Mouse (Mus musculus) mouse embryonic stem cell (cell line): Measurements from ENCODE around the gene Nkx3-2.

Source experiments
- in situ Hi-C, 2 experiments: fragments of 300-500 bp; cut with MboI; formaldehyde crosslinking; loops; 1 replicate in 1 of 2; 3 replicates in 1 of 2; pipeline ENCODE4 v1.14.3; 2019 to 2020; ENCODE audit warnings: low sequenced_read_pairs in 2 of 2, low pct_unique_long_range_greater_than_20kb in 1 of 2, mixed read lengths in 1 of 2; ENCODE audit not compliant: unreplicated experiment in 1 of 2

Nkx3-2 gene

GRCm38 (mm10) chr5:41763731-41764721 is at the start of gene Nkx3-2:
Gene Nkx3-2, minus strand, starts transcription at chr5:41764501.
- in situ Hi-C loops, result loop anchor here in 1 of 2 experiments (25.0 kb wide), 1 partner anchor 627 kb away; no protein-coding TSS in a partner anchor

- in situ Hi-C loops, result no loop called here
Observed at GRCm38 (mm10) chr5:41812516-41812915, 48.2 kb upstream of the Nkx3-2 start.

- in situ Hi-C loops, result no loop called here
Observed at GRCm38 (mm10) chr5:41811279-41811678, 47.0 kb upstream of the Nkx3-2 start.

GRCm38 (mm10) chr5:41807383-41807782 is 43.1 kb upstream of the Nkx3-2 start:
- in situ Hi-C loops, result no loop called here

GRCm38 (mm10) chr5:41806176-41806575 is 41.9 kb upstream of the Nkx3-2 start:
- in situ Hi-C loops, result no loop called here

GRCm38 (mm10) chr5:41805085-41805484 is 40.8 kb upstream of the Nkx3-2 start:
- in situ Hi-C loops, result no loop called here

- in situ Hi-C loops, result no loop called here
Observed at GRCm38 (mm10) chr5:41804643-41805042, 40.3 kb upstream of the Nkx3-2 start.

- in situ Hi-C loops, result no loop called here
Observed at GRCm38 (mm10) chr5:41801622-41802021, 37.3 kb upstream of the Nkx3-2 start.

GRCm38 (mm10) chr5:41794434-41794833 is 30.1 kb upstream of the Nkx3-2 start:
- in situ Hi-C loops, result no loop called here

- in situ Hi-C loops, result no loop called here
Observed at GRCm38 (mm10) chr5:41790517-41790916, 26.2 kb upstream of the Nkx3-2 start.

GRCm38 (mm10) chr5:41788877-41789276 is 24.6 kb upstream of the Nkx3-2 start:
- in situ Hi-C loops, result no loop called here

- in situ Hi-C loops, result no loop called here
Observed at GRCm38 (mm10) chr5:41781890-41782289, 17.6 kb upstream of the Nkx3-2 start.

GRCm38 (mm10) chr5:41780026-41780425 is 15.7 kb upstream of the Nkx3-2 start:
- in situ Hi-C loops, result no loop called here

- in situ Hi-C loops, result no loop called here
Observed at GRCm38 (mm10) chr5:41775728-41776127, 11.4 kb upstream of the Nkx3-2 start.

GRCm38 (mm10) chr5:41775273-41775672 is 11.0 kb upstream of the Nkx3-2 start:
- in situ Hi-C loops, result no loop called here

- in situ Hi-C loops, result loop anchor here in 1 of 2 experiments (25.0 kb wide), 1 partner anchor 631 kb away; no protein-coding TSS in a partner anchor
Observed at GRCm38 (mm10) chr5:41768382-41769040, 4.2 kb upstream of the Nkx3-2 start.

- in situ Hi-C loops, result loop anchor here in 1 of 2 experiments (25.0 kb wide), 1 partner anchor 630 kb away; no protein-coding TSS in a partner anchor
Observed at GRCm38 (mm10) chr5:41767296-41768200, 3.2 kb upstream of the Nkx3-2 start.

GRCm38 (mm10) chr5:41766406-41767010 is 2.2 kb upstream of the Nkx3-2 start:
- in situ Hi-C loops, result loop anchor here in 1 of 2 experiments (25.0 kb wide), 1 partner anchor 629 kb away; no protein-coding TSS in a partner anchor
